Mouse (Mus musculus) lung, adult 2 months (tissue): ENCODE data around the gene Plppr2. TPM values are rescaled to one million over a fixed set of nuclear protein-coding genes. Genes with fewer than 3 reads are reported as not detected.

Experiments
- DNase-seq: peaks from one replicate; pipeline ENCODE4 v3.0.0; 2022
- H3K4me1 ChIP-seq: fragments of 200-500 bp; 2 replicates; pipeline ENCODE4 v1.6.1; 2011; ENCODE audit warnings: low read length; ENCODE audit not compliant: control insufficient read depth, insufficient read depth
- H3K4me3 ChIP-seq: fragments of 200-500 bp; replicated peaks from 2 replicates; pipeline ENCODE3; 2011; ENCODE audit warnings: low read depth, mild to moderate bottlenecking, control low read depth, low read length; ENCODE audit errors: extremely low read depth
- CTCF ChIP-seq: fragments of 200-500 bp; IDR thresholded peaks from 2 replicates; pipeline ENCODE4 v1.5.1; 2011; ENCODE audit warnings: mild to moderate bottlenecking, low read length, control low read depth; ENCODE audit not compliant: insufficient read depth
- POLR2A ChIP-seq: fragments of 200-500 bp; IDR thresholded peaks from 2 replicates; pipeline ENCODE4 v1.6.1; 2011; ENCODE audit warnings: low read depth, mild to moderate bottlenecking, control low read depth, low read length, borderline replicate concordance; ENCODE audit errors: extremely low read depth
- WGBS: fragments of 180-500 bp; shearing (Covaris S2); methylation state at CpG from one replicate; pipeline ENCODE4 v1.1.7; 2018; 5-methylcytosine and 5-hydroxymethylcytosine counted together
- polyA plus RNA-seq: library from polyadenylated mRNA; depleted of rRNA; stranded (reverse); fragments of >200 nt; gene quantifications from 2 replicates; pipeline ENCODE4 v1.2.3, GENCODE M21; 2012

Gene Plppr2
- polyA plus RNA-seq, 1 experiment = 15.6 TPM

- TF ChIP-seq CTCF = no peak
- peak; percentile 49; the same call in 1 of the 2 replicates for TF ChIP-seq POLR2A
- Histone ChIP-seq H3K4me1 (peaks cover 4% of the 10 kb centered on the region), H3K4me3 (peak within 1 kb of the TSS; percentile 88)
- peak; percentile 95 for DNase-seq
- WGBS = under 1% methylated on average over 36 of the region's 36 CpGs
Observed at GRCm38 (mm10) chr9:21918035-21918592, 18.7 kb upstream of the Plppr2 start, which contains the start of gene Rab3d. Rab3d (minus strand) TSS chr9:21918192.

DNA sequence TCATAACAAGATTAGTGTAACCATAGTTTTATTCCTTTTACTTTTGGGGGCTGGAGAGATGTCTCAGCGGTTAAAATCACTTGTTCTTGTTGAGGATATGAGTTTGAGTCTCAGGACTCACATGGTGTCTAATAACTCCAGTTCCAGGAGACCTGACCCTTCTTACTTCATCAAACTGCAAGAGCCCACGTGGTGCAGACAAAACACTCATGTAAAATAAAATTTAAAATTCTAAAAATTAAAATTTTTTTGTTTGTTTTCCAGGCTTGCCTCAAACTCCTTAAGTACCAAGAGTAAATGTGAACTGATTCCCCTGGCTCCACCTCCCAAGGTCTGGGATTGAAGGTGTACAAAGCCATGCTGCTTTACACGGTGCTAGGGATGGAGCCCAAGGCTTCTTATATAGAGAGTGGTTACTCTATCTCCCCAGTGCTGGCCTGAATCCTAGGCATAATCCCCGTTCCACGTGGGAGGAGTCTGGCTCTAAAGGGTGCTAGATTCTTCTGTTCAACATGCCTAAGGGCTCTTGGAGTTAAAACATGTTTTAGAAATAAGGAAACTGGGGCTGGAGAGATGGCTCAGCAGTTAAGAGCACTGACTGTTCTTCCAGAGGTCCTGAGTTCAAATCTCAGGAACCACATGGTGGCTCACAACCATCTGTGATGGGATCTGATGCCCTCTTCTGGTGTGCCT, 18.0 kb upstream of the Plppr2 start:
- 25% methylated on average over 5 of the region's 5 CpGs for WGBS
- DNase-seq = no peak
- Histone ChIP-seq H3K4me1 (peaks cover 7% of the 10 kb centered on the region), H3K4me3 (no peak overlapping the region)
- no peak for TF ChIP-seq POLR2A
- no peak for TF ChIP-seq CTCF

- TF ChIP-seq POLR2A = no peak
- TF ChIP-seq CTCF = no peak
- no peak for DNase-seq
- H3K4me1 ChIP-seq = peaks cover 10% of the 10 kb centered on the region
- WGBS = 88% methylated on average over 4 of the region's 4 CpGs
- no peak overlapping the region for H3K4me3 ChIP-seq
Observed at GRCm38 (mm10) chr9:21923036-21923435, 13.8 kb upstream of the Plppr2 start.

- DNase-seq = no peak
- Histone ChIP-seq H3K4me1 (peaks cover 10% of the 10 kb centered on the region), H3K4me3 (no peak overlapping the region)
- 10% methylated on average over 3 of the region's 3 CpGs for WGBS
- TF ChIP-seq POLR2A (no peak), CTCF (no peak)
Observed at GRCm38 (mm10) chr9:21923490-21924098, 13.2 kb upstream of the Plppr2 start.

DNA sequence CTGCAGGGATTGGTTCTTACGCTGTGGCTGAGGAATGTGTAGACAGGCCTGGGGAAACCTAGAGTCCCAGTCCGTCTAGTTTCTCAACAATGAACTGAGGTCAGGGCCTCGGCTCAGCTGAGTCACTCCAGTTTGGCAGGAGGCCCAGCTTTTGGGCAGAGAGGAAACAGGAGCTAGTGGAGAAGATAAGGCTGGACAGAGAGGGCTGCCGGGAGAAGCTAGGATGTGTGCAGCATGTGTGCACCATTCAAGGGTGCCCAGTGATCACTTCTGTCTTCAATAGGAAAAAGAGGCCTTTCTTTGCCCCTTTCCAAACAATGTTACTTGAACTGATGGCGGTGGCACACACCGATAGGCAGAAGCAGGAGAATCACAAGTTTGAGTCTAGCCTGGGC, 12.7 kb upstream of the Plppr2 start:
- Histone ChIP-seq H3K4me3 (no peak overlapping the region), H3K4me1 (peaks cover 10% of the 10 kb centered on the region)
- DNase-seq = peak; percentile 91
- TF ChIP-seq CTCF = no peak
- peak; percentile 12; the same call in 1 of the 2 replicates for TF ChIP-seq POLR2A
- WGBS = 19% methylated on average over 6 of the region's 6 CpGs

DNA sequence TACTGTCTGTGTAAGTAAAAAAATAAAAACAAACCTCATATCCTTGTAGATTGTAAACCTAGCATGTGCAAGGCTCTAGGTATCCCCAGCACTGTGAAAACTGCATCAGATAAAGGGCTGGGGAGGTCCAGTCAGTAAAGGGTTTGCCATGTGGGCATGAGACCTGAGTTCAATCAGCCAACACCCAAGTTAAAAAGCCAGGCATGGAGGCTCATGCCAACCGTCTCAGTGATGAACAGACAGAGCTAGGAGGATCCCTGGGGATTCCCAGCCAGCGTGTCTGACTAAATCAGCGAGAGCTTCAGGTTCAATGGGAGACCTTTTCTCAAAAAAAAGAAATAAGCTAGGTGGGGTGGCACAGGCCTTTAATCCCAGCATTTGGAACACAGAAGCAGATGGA, 11.8 kb upstream of the Plppr2 start:
- TF ChIP-seq CTCF (no peak), POLR2A (no peak)
- WGBS = 92% methylated on average over 3 of the region's 3 CpGs
- no peak for DNase-seq
- Histone ChIP-seq H3K4me1 (peaks cover 10% of the 10 kb centered on the region), H3K4me3 (no peak overlapping the region)

DNA sequence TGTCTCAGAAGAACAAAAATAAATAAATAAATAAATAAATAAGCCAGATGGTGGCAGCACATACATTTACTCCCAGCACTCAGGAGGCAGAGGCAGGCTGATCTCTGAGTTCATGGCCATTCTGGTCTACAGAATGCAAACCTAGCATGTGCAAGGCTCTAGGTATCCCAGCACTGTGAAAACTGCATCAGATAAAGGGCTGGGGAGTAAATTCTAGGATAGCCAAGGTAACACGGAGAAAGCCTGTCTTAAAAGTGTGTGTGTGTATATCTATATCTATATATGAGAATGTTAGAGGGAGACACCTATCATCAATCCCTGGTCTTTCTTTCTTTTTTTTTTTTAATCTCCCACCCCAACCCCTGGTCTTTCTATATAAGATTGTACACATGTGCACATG, 11.3 kb upstream of the Plppr2 start:
- no peak for TF ChIP-seq CTCF
- no peak for TF ChIP-seq POLR2A
- H3K4me3 ChIP-seq = no peak overlapping the region
- WGBS = 87% methylated on average over 1 of the region's 1 CpGs
- H3K4me1 ChIP-seq = peaks cover 10% of the 10 kb centered on the region
- DNase-seq = no peak

DNA sequence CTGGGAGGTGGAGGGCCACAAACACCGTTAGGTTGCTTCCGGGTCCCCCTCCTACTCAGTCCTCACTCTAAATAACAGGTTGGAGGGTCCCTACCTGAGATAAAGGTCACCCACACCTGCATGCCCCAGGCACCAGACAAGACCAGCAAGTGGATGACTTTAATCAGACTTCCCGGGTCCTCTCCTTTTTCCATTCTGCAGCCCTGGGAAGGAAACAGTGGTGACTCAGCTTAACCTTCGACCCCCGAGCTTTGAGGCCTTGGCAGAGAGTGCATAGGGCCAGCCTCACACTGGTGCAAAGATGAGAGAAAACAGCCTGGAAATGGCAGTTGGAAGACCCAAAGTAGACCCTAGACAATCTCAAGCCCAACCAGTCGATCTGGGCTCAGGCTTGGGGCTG, 10.7 kb upstream of the Plppr2 start:
- no peak for DNase-seq
- no peak for TF ChIP-seq CTCF
- TF ChIP-seq POLR2A = no peak
- 60% methylated on average over 6 of the region's 6 CpGs for WGBS
- H3K4me1 ChIP-seq = peaks cover 10% of the 10 kb centered on the region
- H3K4me3 ChIP-seq = peak overlapping the region; percentile 22

DNA sequence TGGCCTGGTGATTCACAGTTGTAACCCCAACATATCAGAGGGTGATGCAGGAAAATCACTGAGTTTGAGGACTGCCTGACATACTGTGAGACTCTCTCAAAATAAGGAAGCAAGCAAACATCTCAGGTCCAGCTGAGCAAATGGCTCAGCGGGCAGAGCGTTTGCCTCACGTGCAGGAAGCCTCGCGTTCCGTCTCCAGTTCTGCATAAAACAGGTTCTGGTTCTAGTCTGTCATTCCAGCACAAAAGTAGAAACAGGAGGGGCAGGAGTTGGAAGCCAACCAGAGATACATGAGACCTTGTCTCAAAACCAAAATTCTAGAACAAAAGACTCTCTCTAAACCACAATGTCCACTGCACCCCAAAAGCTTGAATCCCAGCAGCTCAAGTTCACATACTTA, 10.0 kb upstream of the Plppr2 start:
- H3K4me1 ChIP-seq = peaks cover 10% of the 10 kb centered on the region
- no peak for DNase-seq
- TF ChIP-seq POLR2A (no peak; the same call in 1 of the 2 replicates), CTCF (no peak)
- 2% methylated on average over 6 of the region's 6 CpGs for WGBS
- H3K4me3 ChIP-seq = peak overlapping the region; percentile 67
